Comparison of ENCODE assay signal across 9 mouse cellular contexts in genomic region chr2:76647441-76647869, GRCm38 (mm10). TPM values are rescaled to one million over a fixed set of nuclear protein-coding genes. Genes with fewer than 3 reads are reported as not detected.
A peak's percentile ranks its signal among the peaks of the same experiment; 100 is the strongest.
DNase-seq lines count a peak whose midpoint lies in the region; ATAC-seq and TF ChIP-seq lines count a peak whose summit lies in the region.
"Had no signal": no experiment of that assay in that cellular context is flagged by ENCODE, and none has a peak within 500 bp of the region (broad histone marks: within the 10 kb centered on the region; RNA-seq: fewer than 3 reads in every experiment).

No protein-coding gene starts in this region.

- H3K9me3 ChIP-seq in hindbrain, embryonic 11.5 days (ENCODE audit: control insufficient read depth, low read length) = no peaks in the 10 kb centered on the region

- ATAC-seq in hindbrain, embryonic 11.5 days (ENCODE audit: low FRiP score) = peak; percentile 77

- TF ChIP-seq POLR2A in cerebellum, adult 2 months (IDR thresholded peaks at IDR 0.05; ENCODE audit: borderline replicate concordance, insufficient read depth, low read length) = no peak
- TF ChIP-seq POLR2A in spleen, adult 2 months (IDR thresholded peaks at IDR 0.05; ENCODE audit: low read depth, low read length) = no peak

- H3K27ac ChIP-seq in cerebellum, adult 2 months (ENCODE audit: insufficient read depth, low read length) = no peak overlapping the region
- 0 out of 2 replicates have a peak overlapping the region, but pooled peaks have one; percentile 6 for H3K27ac ChIP-seq in spleen, adult 2 months (ENCODE audit: insufficient read depth, low read length)
- H3K27ac ChIP-seq in hindbrain, embryonic 11.5 days (ENCODE audit: low read depth, low read length) = peak overlapping the region; percentile 93
- H3K27ac ChIP-seq in macrophage = no peak overlapping the region

- no peaks in the 10 kb centered on the region for H3K27me3 ChIP-seq in cerebellum, adult 2 months (ENCODE audit: control insufficient read depth, insufficient read depth, low read length)
- no peaks in the 10 kb centered on the region for H3K27me3 ChIP-seq in spleen, adult 2 months (ENCODE audit: control insufficient read depth, insufficient read depth, low read length)
- H3K27me3 ChIP-seq in hindbrain, embryonic 11.5 days (ENCODE audit: control insufficient read depth, insufficient read depth, low read length) = no peaks in the 10 kb centered on the region

- H3K4me1 ChIP-seq in cerebellum, adult 2 months (ENCODE audit: control insufficient read depth, insufficient read depth, low read length) = no peaks in the 10 kb centered on the region
- H3K4me1 ChIP-seq in spleen, adult 2 months (ENCODE audit: control insufficient read depth, insufficient read depth, insufficient read length) = no peaks in the 10 kb centered on the region; the same call in none of the 2 replicates
- no peaks in the 10 kb centered on the region for H3K4me1 ChIP-seq in hindbrain, embryonic 11.5 days (replicated peaks; ENCODE audit: control insufficient read depth, insufficient read depth, low read length)

- 0% methylated on average over 32 of the region's 32 CpGs for WGBS in cerebellum, adult 2 months
- 2% methylated on average over 31 of the region's 32 CpGs for WGBS in spleen, adult 2 months
- WGBS in hindbrain, embryonic 11.5 days = 1% methylated on average over 29 of the region's 32 CpGs
- WGBS in macrophage (ENCODE audit: missing documents) = 2% methylated on average over 29 of the region's 32 CpGs

- H3K79me2 ChIP-seq in macrophage (ENCODE audit: inconsistent target) = no peaks in the 10 kb centered on the region

- H3K36me3 ChIP-seq in spleen, adult 2 months (ENCODE audit: control insufficient read depth, insufficient read depth, low read length) = no peaks in the 10 kb centered on the region
- no peaks in the 10 kb centered on the region for H3K36me3 ChIP-seq in hindbrain, embryonic 11.5 days (ENCODE audit: control insufficient read depth, insufficient read depth, low read length)
- 0 out of 2 replicates have a peak, but pooled peaks cover 6% of the 10 kb centered on the region for H3K36me3 ChIP-seq in macrophage (ENCODE audit: inconsistent target)

- peak overlapping the region; percentile 80 for H3K4me3 ChIP-seq in cerebellum, adult 2 months (replicated peaks; ENCODE audit: insufficient read depth, low read depth, low read length)
- peak overlapping the region; percentile 70 for H3K4me3 ChIP-seq in spleen, adult 2 months (ENCODE audit: extremely low read depth, insufficient read depth, insufficient read length)
- peak overlapping the region; percentile 75 for H3K4me3 ChIP-seq in hindbrain, embryonic 11.5 days (ENCODE audit: low read depth, low read length)
- peak overlapping the region; percentile 47 for H3K4me3 ChIP-seq in macrophage (ENCODE audit: inconsistent target)

- TF ChIP-seq CTCF in cerebellum, adult 2 months (IDR thresholded peaks at IDR 0.05; ENCODE audit: borderline replicate concordance, insufficient read depth, low read depth, low read length) = no peak
- no peak for TF ChIP-seq CTCF in spleen, adult 2 months (IDR thresholded peaks at IDR 0.05; ENCODE audit: extremely low read depth, insufficient read depth, insufficient read length, insufficient replicate concordance)

- DNase-seq in cerebellum, adult 2 months = no peak
- DNase-seq in cerebellum, postnatal 25 days = no peak
- no peak for DNase-seq in spleen, adult 2 months (ENCODE audit: low read depth in 1 of 2, low spot score in 2 of 2)
- no peak for DNase-seq in spleen, adult 18-20 months
- peak; percentile 76 for DNase-seq in hindbrain, embryonic 11.5 days (ENCODE audit: low spot score)
- DNase-seq in thymus, postnatal 14 days = no peak
- DNase-seq in thymus, postnatal 0 days (ENCODE audit: low spot score) = no peak

- peak overlapping the region; percentile 75 for H3K4me2 ChIP-seq in hindbrain, embryonic 11.5 days (replicated peaks; ENCODE audit: low read depth, low read length)

- peak overlapping the region; percentile 80 for H3K9ac ChIP-seq in hindbrain, embryonic 11.5 days (ENCODE audit: low read depth, low read length)

RNA-seq across cellular contexts. Expression of gene Prkra, which starts 0.4 kb away (rescaled TPM):
- polyA plus RNA-seq in cerebellum, adult 2 months (2012; rRNA removed) = 33.1 and 33.3 TPM in 2 replicates
- polyA plus RNA-seq in spleen, adult 2 months (2012; rRNA removed) = 4.6 and 5.5 TPM in 2 replicates
- 109 and 128 TPM in 2 replicates for polyA plus RNA-seq in hindbrain, embryonic 11.5 days (2014; fragmentation: Nextera tagmentation; extraction: Ambion mirVana)
- 10 to 100 TPM in 24 of 26 experiments, 1 to 10 TPM in 2; 5.9 to 56.0 (median 27.6) TPM for total RNA-seq in macrophage (2018; cell fraction: chromatin; rRNA removed)
- total RNA-seq in macrophage (2018; cell fraction: cytosol; rRNA removed) = 10 to 100 TPM; 16.2 to 29.4 (median 21.3) TPM
- total RNA-seq in macrophage (2018; cell fraction: nucleus; rRNA removed) = 10 to 100 TPM in 21 of 26 experiments, 1 to 10 TPM in 5; 6.8 to 47.1 (median 21.3) TPM
- polyA plus RNA-seq in macrophage (2018) = 25.1 to 25.9 TPM (median 25.2 TPM) in 3 replicates
- 15.4 and 18.6 TPM in 2 replicates for polyA plus RNA-seq in thymus, postnatal 0 days (2015; fragmentation: Nextera tagmentation; extraction: Ambion mirVana)

RNA-seq across cellular contexts. Expression of gene Pjvk, which starts 0.8 kb away (rescaled TPM):
- 0.19 and 0.20 TPM in 2 replicates for polyA plus RNA-seq in cerebellum, adult 2 months (2012; rRNA removed)
- 0.06 TPM in 1 of 2 replicates, not detected in the other for polyA plus RNA-seq in spleen, adult 2 months (2012; rRNA removed)
- polyA plus RNA-seq in hindbrain, embryonic 11.5 days (2014; fragmentation: Nextera tagmentation; extraction: Ambion mirVana) = 0.53 and 0.88 TPM in 2 replicates
- total RNA-seq in macrophage (2018; cell fraction: chromatin; rRNA removed) = 1 to 10 TPM in 1 of 26 experiments, under 1 TPM in 3, not detected in 22; 0.57 to 2.0 (median 0.61) TPM
- total RNA-seq in macrophage (2018; cell fraction: cytosol; rRNA removed) = under 1 TPM in 16 of 26 experiments, not detected in 10; 0.09 to 0.42 (median 0.19) TPM
- total RNA-seq in macrophage (2018; cell fraction: nucleus; rRNA removed) = under 1 TPM in 7 of 26 experiments, not detected in 19; 0.47 to 0.96 (median 0.56) TPM
- 0.33 TPM in 1 of 3 replicates, not detected in the others for polyA plus RNA-seq in macrophage (2018)
- 0.12 and 0.21 TPM in 2 replicates for polyA plus RNA-seq in thymus, postnatal 0 days (2015; fragmentation: Nextera tagmentation; extraction: Ambion mirVana)
- total RNA-seq: layer of hippocampus, postnatal 36 days had no signal

RNA-seq across cellular contexts. Expression of gene Fkbp7, which starts 25.5 kb away (rescaled TPM):
- 8.9 and 9.6 TPM in 2 replicates for polyA plus RNA-seq in cerebellum, adult 2 months (2012; rRNA removed)
- polyA plus RNA-seq in spleen, adult 2 months (2012; rRNA removed) = 0.97 and 1.0 TPM in 2 replicates
- polyA plus RNA-seq in hindbrain, embryonic 11.5 days (2014; fragmentation: Nextera tagmentation; extraction: Ambion mirVana) = 25.7 and 30.4 TPM in 2 replicates
- 10 to 100 TPM in 1 of 26 experiments, 1 to 10 TPM in 13, not detected in 12; 1.3 to 21.1 (median 3.0) TPM for total RNA-seq in macrophage (2018; cell fraction: chromatin; rRNA removed)
- 1 to 10 TPM in 25 of 26 experiments, under 1 TPM in 1; 0.97 to 3.8 (median 2.0) TPM for total RNA-seq in macrophage (2018; cell fraction: cytosol; rRNA removed)
- total RNA-seq in macrophage (2018; cell fraction: nucleus; rRNA removed) = 1 to 10 TPM in 17 of 26 experiments, under 1 TPM in 4, not detected in 5; 0.75 to 4.8 (median 2.0) TPM
- polyA plus RNA-seq in macrophage (2018) = 4.1 to 7.0 TPM (median 6.1 TPM) in 3 replicates
- polyA plus RNA-seq in thymus, postnatal 0 days (2015; fragmentation: Nextera tagmentation; extraction: Ambion mirVana) = 14.2 and 14.4 TPM in 2 replicates

RNA-seq across cellular contexts. Expression of gene Plekha3, which starts 27.6 kb away (rescaled TPM):
- polyA plus RNA-seq in cerebellum, adult 2 months (2012; rRNA removed) = 36.8 and 37.8 TPM in 2 replicates
- 10.5 and 10.7 TPM in 2 replicates for polyA plus RNA-seq in spleen, adult 2 months (2012; rRNA removed)
- polyA plus RNA-seq in hindbrain, embryonic 11.5 days (2014; fragmentation: Nextera tagmentation; extraction: Ambion mirVana) = 12.2 and 14.3 TPM in 2 replicates
- total RNA-seq in macrophage (2018; cell fraction: chromatin; rRNA removed) = 10 to 100 TPM; 15.5 to 56.0 (median 32.1) TPM
- 10 to 100 TPM; 18.1 to 27.1 (median 23.0) TPM for total RNA-seq in macrophage (2018; cell fraction: cytosol; rRNA removed)
- 10 to 100 TPM; 11.6 to 49.3 (median 20.3) TPM for total RNA-seq in macrophage (2018; cell fraction: nucleus; rRNA removed)
- 15.9 to 37.6 TPM (median 24.8 TPM) in 3 replicates for polyA plus RNA-seq in macrophage (2018)
- 10.2 and 11.0 TPM in 2 replicates for polyA plus RNA-seq in thymus, postnatal 0 days (2015; fragmentation: Nextera tagmentation; extraction: Ambion mirVana)

Comparison
In these comparisons a context has a peak if more than half of its experiments do, and no peak if none do; other contexts are left out.
1. H3K27ac ChIP-seq: peak in spleen, adult 2 months (single experiment) and hindbrain, embryonic 11.5 days (single experiment); none in cerebellum, adult 2 months (single experiment) and macrophage (single experiment).
2. Peak in every context shown above with its lines, with median percentiles within 50 percentile points of each other: H3K4me3 ChIP-seq.